Mouse (Mus musculus): ENCODE results near the gene Ifit2.
"Not testable (repeated sequence)": the region's sequence is repeated elsewhere in the genome, so short reads cannot be mapped to it uniquely, and the experiment has no call there.

Ifit2 gene

GRCm38 (mm10) chr19:34547976-34548375, 2.5 kb upstream of the Ifit2 start:
- no peak for DNase-seq (ENCODE audit: low spot score)

DNA sequence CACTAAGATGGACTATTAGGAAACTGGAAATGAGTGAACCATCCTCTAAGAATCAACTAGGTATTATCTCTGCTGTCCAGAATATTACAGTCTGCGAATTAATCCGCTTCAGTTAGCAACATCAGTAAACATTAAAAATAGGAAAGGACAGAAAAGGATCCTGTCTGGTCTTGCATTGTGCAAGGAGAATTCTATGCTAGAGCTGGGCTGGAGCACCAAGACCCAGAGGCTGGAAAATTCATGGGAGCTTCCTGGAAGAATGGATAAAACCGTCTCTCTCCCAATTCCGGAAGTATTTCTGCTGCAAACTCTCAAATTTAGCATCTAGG, 325 bp upstream of the Ifit2 start:
- DNase-seq (ENCODE audit: low spot score) = no peak

DNA sequence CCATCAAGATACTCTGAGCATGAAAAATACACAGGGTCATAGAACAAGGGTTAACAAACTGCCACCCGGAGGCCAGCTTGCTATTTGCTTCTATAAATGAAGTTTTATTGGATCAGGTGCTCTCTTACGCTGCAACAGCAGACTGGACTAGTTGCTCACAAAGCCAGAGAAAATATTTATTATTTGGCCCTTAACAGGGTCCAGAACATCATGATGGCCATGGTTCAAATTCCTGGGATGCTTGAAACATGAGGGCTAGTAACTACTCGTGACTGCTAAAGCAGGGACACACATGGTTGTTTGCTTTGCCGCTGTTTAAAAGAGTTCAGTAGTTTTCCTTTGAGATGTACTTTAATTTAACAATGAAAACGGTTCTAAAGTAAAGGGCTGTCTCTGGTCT, 1.5 kb downstream of the Ifit2 start:
- DNase-seq (ENCODE audit: low spot score) = peak; percentile 21

DNA sequence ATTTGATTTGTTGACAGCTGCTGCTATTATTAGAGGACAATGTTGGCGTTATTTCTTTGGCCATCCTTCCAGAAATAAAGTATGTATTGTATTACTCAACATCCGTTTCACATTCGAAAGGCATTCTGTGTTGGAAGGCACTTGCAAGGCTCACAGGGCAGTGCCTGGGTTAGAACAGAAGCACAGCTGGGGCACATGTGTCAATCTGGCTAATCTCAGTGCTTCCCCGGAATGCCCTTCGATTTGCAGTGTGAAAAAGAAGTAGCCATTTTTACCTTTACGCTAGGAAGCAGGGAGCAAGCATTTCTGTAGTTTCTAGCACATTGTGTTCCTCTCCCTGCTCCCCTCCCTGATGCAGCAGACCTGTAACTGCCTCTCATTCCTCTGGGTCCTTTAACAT, 2.5 kb downstream of the Ifit2 start:
- DNase-seq (ENCODE audit: low spot score) = no peak

- no peak for DNase-seq (ENCODE audit: low spot score)
These were observed 3.0 kb downstream of the Ifit2 start for GRCm38 (mm10) chr19:34553522-34553921.

GRCm38 (mm10) chr19:34554061-34554460, 3.6 kb downstream of the Ifit2 start:
- no peak for DNase-seq (ENCODE audit: low spot score)

GRCm38 (mm10) chr19:34556621-34557020, 6.1 kb downstream of the Ifit2 start:
- no peak for DNase-seq (ENCODE audit: low spot score)

- no peak for DNase-seq (ENCODE audit: low spot score)
These were observed 12.1 kb downstream of the Ifit2 start for GRCm38 (mm10) chr19:34562556-34562955.

DNA sequence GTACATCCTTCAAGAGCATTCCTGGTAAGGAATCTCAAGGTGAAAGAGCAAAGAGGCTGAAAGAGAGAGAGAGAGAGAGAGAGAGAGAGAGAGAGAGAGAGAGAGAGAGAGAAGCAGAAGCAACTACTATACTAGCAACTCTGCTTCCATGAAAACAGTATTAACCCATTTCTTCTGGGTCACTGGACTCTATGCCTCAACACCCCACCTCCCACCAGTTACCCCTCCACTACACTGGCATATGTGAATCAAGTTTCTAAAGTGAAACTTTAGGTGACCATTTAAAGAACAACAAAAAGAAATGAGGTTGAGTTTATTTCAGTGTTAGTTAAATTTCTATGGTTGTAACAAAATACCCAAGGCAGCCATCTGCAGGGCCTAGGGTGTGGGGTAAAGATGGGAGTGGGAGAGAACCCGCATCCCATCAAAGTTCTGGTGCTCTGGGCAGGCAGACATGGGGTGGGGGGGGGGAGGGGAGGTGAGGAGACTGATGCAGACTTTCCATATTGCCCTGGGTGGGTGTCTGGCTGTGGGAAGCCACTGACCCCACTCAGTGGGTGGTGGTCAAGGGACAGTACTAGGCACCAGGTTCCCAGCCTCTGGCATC, 15.8 kb downstream of the Ifit2 start:
- DNase-seq (ENCODE audit: low spot score) = no peak

GRCm38 (mm10) chr19:34568988-34569895, 18.7 kb downstream of the Ifit2 start:
- no peak for DNase-seq (ENCODE audit: low spot score)

DNA sequence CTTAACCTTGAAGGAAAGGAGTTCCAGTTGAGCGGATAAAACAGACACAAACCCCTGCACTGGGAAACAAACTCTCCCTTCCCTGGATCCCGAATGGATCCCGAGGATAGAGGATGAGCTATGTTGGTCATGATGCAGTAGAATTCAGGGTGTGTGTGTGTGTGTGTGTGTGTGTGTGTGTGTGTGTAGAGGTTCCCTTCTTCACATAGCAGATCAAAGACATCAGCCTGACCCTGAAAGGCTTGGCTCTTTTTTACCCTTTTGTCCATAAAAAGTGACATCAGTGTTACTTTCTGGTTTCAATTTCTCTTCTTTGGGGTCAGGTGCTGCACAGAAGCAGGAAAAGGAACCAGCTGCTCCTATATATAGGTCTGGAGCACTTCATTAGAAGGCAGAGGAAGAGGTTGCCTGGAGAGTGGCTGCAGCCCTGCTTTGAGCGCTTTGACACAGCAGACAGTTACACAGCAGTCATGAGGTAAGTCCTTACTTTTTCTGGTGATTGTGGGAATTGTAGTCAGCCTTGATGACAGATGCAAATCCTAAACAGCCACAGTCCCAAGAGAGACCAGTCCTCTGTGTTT, 19.5 kb downstream of the Ifit2 start:
- DNase-seq (ENCODE audit: low spot score) = no peak

GRCm38 (mm10) chr19:34571080-34571479, 20.6 kb downstream of the Ifit2 start:
- DNase-seq (ENCODE audit: low spot score) = no peak

DNA sequence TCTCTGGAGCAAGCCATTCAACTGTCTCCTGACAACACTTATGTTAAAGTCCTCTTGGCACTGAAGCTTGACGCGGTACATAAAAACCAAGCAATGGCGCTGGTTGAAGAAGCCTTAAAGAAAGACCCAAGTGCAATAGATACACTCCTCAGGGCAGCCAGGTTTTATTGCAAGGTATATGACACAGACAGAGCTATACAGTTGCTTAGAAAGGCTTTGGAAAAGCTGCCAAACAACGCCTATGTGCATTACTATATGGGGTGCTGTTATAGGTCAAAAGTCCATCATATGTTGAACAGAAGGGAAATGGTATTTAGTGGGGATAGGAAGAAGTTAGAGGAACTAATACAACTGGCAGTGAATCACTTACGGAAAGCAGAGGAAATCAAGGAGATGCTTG, 23.2 kb downstream of the Ifit2 start:
- DNase-seq (ENCODE audit: low spot score) = no peak

- DNase-seq (ENCODE audit: low spot score) = no peak
These were observed 26.6 kb downstream of the Ifit2 start for GRCm38 (mm10) chr19:34577121-34577520.

- not testable (repeated sequence) for DNase-seq (ENCODE audit: low spot score)
These were observed 32.2 kb downstream of the Ifit2 start for GRCm38 (mm10) chr19:34582696-34583095.

GRCm38 (mm10) chr19:34583126-34583766, 32.8 kb downstream of the Ifit2 start, which contains the start of gene Ifit3:
TSS of gene Ifit3 (plus strand) at chr19:34583531.
- DNase-seq (ENCODE audit: low spot score) = not testable (repeated sequence)

DNA sequence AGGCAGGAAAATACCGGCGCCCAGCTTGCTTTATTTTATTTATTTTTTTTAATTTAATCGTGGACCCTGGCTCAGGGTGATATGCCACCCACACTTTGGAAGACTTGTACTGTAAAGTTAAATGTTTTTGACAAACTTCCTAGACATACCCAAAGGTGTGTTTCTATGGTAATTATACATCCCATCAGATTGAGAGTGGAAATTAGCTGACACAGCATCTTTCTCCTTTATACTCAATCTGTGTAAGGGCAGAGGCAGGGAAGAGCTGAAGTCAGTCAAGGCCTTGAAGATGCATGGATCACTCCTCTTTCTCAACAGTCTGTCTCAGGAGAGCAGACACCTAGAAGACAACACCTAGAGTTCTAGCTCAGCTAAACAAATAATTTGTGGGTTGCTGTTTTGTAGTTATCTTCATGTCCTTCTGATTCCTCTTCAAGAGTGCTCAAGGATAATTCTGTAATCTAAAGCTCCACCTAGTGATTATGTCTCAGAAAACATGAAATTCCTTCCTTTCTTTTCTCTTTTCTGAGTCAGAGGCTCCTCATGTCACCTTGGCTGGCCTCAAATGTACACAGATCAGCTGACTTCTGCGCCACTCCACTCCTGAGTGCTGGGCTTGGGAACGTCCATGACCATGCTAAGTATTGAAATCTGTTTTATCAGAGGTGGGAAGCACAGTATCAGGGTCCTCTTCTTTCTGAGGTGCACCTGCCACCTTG, 35.4 kb downstream of the Ifit2 start:
- not testable (repeated sequence) for DNase-seq (ENCODE audit: low spot score)

DNA sequence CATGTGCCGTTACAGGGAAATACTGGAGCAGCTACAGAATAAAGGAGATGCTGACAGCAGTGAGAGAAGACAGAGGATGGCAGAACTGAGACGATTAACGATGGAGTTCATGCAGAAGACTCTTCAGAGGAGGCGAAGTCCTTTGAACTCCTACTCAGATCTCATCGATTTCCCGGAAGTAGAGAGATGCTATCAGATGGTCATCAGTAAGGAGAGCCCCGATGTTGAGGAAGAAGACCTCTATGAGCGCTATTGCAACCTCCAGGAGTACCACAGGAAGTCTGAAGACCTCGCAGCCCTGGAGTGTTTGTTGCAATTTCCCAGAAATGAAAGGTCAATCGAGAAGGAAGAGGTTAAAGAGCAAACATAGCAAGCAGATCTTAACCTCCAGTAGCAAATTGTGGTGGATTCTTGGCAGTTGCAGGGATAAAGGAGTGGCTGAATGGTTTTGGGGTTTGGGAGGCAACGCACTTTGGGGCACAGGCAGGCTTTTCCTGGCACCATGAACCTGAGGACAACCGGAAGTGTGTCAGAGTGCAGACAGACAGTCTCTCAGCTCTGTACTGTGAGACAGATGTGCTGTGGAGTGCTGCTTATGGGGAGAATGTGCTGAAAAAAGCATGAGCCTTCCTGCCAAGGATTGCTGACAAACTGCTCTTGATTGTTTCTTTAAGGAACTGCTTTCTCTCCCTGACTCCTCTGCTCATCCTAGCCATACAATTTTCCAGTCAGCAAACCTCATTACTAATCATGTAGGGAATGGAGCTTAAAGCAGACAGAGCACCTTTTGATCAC, 37.6 kb downstream of the Ifit2 start:
- DNase-seq (ENCODE audit: low spot score) = not testable (repeated sequence)

DNA sequence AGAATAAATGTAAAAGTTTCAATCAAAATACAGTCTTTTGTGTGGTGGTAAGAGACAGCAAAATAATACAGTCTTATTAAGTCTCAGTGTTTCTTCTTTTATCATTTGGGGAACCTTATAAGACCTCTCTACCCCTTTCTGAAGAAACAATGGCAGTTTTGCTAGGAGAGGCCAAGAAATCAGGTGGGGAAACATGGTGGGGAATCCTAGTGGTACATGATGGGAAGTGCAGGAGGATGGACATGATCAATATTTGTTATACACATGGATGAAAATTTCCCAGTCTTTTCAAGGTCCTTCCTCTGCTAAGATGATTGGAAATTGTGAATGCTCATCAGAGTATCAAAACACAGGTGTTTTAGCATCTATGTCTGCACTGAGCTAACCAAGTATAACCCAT, 38.5 kb downstream of the Ifit2 start:
- DNase-seq (ENCODE audit: low spot score) = no peak

DNA sequence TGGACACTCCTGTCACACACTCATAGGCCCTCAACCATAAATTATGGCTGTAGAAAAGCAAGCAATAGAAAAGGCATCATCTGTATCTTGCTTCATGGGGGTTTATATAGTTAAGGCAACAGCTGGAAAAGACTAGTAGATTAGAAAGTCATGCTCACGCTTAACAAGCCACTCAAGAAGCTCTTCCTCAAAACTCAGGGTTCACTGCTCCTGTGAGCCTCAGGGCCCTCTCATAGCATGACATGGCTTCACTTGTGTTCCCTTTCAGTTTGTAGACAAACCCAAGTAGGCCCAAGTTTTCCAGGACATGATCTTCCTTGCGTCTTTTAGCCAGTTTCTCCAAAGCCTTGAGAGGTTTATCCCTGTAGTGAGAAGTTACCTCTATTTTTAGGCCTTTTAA, 43.0 kb downstream of the Ifit2 start:
- no peak for DNase-seq (ENCODE audit: low spot score)

DNA sequence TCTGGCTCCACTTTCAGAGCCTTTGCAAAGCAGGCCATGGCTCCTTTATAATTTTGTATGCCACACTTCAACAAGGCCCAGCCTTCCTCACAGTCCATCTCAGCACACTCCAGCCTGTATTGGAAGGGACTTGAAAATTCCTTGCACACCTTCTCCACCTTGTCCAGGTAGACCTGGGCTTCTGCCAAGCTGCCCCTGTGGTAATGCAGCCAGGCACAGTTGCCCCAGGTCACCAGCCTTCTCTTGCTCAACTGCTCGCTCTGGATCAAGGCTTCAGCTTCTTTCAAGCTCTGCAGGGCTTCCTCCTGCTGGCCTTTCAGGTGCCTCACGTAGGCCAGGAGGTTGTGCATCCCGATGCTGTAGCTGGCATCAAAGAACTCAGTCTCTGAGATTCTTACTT, 44.0 kb downstream of the Ifit2 start:
- DNase-seq (ENCODE audit: low spot score) = not testable (repeated sequence)
